Mouse (Mus musculus) ZHBTc4 (cell line): Measurements from ENCODE around the gene Gdap2.

Experiments
- DNase-seq: peaks from one replicate; pipeline ENCODE4 v3.0.0-alpha.2; 2011; ENCODE audit warnings: low read depth, low spot score

Gene Gdap2

DNA sequence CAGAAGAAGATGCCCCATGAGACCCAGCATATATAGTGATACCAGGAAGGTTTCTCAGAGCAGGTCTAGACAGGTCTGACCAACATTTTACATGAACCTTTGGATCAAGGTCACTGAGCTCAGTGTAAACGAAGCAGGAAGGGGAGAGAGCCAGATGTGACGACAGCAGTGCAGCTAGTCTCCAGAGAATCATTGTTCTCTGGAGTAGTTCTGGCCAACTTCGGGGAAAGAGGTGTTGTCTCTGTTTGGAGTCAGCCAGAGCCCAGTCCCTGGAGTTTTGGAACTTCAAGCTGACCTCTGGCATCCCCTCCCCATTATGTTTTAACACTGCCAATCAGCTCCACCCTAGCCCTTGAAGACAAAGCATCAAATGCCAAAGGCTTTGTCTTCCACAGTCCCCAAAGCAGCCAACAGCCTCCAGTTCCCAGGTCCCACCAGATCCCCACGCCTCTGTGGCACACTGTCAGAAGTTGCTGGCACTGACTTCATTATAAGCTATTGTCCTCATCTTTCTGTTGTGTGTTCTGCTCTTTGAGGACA lies 84.2 kb downstream of the Gdap2 start:
- DNase-seq = peak; percentile 14
